In genomic region chr16:48410125-48410524, GRCm38 (mm10) we compare ENCODE assay signal across 18 mouse cellular contexts. TPM values are rescaled to one million over a fixed set of nuclear protein-coding genes. Genes with fewer than 3 reads are reported as not detected.
"Had no signal": no experiment of that assay in that cellular context is flagged by ENCODE, and none has a peak within 500 bp of the region (broad histone marks: within the 10 kb centered on the region; RNA-seq: fewer than 3 reads in every experiment).

No protein-coding gene starts in this region.

- H3K9ac ChIP-seq: hindbrain, embryonic 13.5 days; limb, embryonic 12.5 days; liver, embryonic 14.5 days; neural tube, embryonic 12.5 days had no signal

- ATAC-seq: hindbrain, postnatal 0 days had no signal

- H3K4me3 ChIP-seq: hindbrain, embryonic 13.5 days; limb, embryonic 12.5 days; neural tube, embryonic 12.5 days had no signal

- H3K4me1 ChIP-seq: hindbrain, embryonic 13.5 days; neural tube, embryonic 12.5 days had no signal

- H3K9me3 ChIP-seq: hindbrain, embryonic 13.5 days; limb, embryonic 12.5 days; neural tube, embryonic 12.5 days had no signal

- H3K36me3 ChIP-seq: hindbrain, embryonic 13.5 days; limb, embryonic 12.5 days; neural tube, embryonic 12.5 days had no signal

- H3K4me2 ChIP-seq: hindbrain, embryonic 13.5 days; limb, embryonic 12.5 days; neural tube, embryonic 12.5 days had no signal

- DNase-seq: kidney, adult 11 months; kidney, postnatal 36 days; layer of hippocampus, adult 9-11 months; lung, adult 2 months; midbrain, embryonic 14.5 days; thymus, postnatal 36 days had no signal

- H3K27me3 ChIP-seq: hindbrain, embryonic 13.5 days; limb, embryonic 12.5 days; neural tube, embryonic 12.5 days had no signal

- H3K27ac ChIP-seq: hindbrain, embryonic 13.5 days; hindbrain, postnatal 0 days; limb, embryonic 12.5 days; liver, embryonic 14.5 days; neural tube, embryonic 12.5 days had no signal

RNA-seq across cellular contexts. Expression of gene Gm5485, which starts 2.1 kb away (rescaled TPM):
- total RNA-seq: hindbrain, postnatal 0 days; layer of hippocampus, adult 18-20 months; left cerebral cortex, postnatal 36 days; liver, adult 2 months; monocyte, adult 5-6 weeks; neutrophil, adult 5-6 weeks had no signal
- polyA plus RNA-seq: hindbrain, embryonic 13.5 days; hindbrain, postnatal 0 days; kidney, embryonic 14.5 days; limb, embryonic 12.5 days; liver, adult 2 months; liver, embryonic 14.5 days; lung, adult 2 months; midbrain, embryonic 14.5 days; neural tube, embryonic 12.5 days; thymus, postnatal 0 days had no signal

RNA-seq across cellular contexts. Expression of gene Morc1, which starts 20.9 kb away (rescaled TPM):
- total RNA-seq: left cerebral cortex, postnatal 36 days; liver, adult 2 months; monocyte, adult 5-6 weeks; neutrophil, adult 5-6 weeks had no signal
- polyA plus RNA-seq: kidney, embryonic 14.5 days; liver, adult 2 months; liver, embryonic 14.5 days; midbrain, embryonic 14.5 days had no signal
